Mouse (Mus musculus) CH12F3 (cell line): ENCODE results near the gene Olfr912.

Experiments used
- in situ Hi-C: fragments of 300-500 bp; cut with MboI; formaldehyde crosslinking; loops from 2 replicates; pipeline ENCODE4 v1.14.3; 2020; ENCODE audit warnings: low sequenced_read_pairs

The Olfr912 gene

DNA sequence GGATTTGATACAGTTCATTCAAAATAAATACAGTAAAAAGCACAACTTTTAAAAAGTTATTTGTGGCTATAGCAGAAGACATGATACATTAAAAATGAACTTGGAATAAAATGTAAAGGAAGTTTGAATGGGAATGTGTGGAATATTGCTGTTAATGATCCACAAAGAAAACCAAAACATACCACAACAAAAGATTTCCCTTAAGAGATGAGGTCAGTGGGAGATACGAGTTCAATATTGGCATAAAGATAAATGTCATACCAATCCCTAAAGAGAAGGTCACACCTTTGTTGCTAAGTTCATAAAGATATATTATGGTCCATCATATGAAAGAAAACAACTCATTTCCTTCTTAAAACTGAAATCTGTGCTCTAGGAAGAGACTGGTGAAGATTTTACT is at the start of gene Olfr912:
Olfr912 (plus strand) TSS at position 301 of the 400 bp plus-strand sequence.
- in situ Hi-C loops: no loop called here

DNA sequence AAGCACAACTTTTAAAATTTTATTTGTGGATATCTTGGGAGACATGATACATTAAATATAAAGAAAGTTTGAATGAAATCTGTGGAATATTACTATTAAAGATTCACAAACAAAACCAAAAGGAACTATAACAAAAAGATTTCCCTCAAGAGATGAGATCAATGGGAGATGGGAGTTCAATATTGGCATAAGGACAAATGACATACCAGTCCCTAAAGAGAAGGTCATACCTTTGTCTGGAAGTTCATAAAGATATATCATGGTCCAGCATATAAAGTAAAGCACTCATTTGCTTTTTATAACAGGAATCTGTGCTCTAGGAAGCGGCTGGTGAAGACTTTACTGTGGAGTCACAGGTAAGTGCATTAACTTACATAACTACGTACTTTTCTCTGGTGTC is 42.4 kb upstream of the Olfr912 start, which contains the start of gene Olfr910:
Olfr910 (plus strand) TSS at position 301 of the 400 bp plus-strand sequence.
- in situ Hi-C loops: no loop called here

DNA sequence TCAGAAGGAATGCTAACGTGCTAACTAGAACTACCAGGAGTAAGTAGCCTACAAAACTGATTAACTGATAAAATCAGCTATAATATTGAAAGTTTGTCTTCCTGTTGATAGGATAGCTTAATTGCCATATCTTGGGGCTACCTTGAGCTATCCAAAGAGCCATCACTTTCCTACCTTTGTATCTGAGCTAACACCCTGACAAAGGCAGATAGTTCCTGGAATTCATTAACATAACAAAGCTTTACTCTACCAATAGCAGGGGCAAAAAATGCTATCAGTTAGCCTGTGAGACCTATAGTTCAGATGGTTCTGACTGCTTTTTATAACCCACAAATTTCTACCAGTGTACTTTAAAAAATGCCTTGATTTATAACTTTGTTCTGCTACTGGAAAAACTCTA is 11.1 kb downstream of the Olfr912 start:
- in situ Hi-C loops: no loop called here

DNA sequence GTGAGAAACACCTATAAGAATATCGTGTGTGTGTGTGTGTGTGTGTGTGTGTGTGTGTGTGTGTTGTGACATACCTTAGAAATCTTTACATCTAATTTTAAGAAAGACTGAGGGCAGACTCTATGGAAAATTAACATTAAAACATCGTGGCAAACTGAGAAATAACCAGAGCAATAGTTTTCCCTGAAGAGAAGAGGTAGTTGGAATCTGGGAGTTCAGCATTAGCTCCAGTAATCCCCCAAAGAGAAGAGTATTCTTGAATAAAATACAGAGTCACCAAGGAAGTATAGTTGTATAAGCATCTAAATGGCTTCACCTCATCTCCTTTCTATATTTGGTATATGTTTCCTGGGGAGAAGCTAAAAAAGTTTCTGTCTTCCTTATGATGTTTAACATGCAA is 12.5 kb downstream of the Olfr912 start, which contains the start of gene Olfr913:
Olfr913 (plus strand) TSS at position 301 of the 400 bp plus-strand sequence.
- in situ Hi-C loops: no loop called here

DNA sequence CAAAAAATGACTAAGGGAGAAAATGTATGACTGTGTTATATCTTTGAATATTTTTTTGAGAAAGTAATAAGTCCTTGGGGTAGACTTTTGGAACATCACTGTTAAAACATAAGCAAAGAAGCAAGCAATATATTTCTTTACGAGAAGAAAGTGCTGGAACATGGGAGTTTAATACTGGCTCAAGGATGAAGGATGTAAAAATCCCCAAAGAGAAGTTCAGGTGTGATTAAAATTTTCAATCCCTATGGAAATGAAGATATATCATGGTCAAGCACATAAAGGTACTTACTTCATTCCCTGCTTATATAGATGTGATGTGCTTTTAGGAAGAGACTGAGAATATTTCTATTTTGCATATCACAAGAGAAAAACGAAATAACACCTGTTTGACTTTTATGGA is 24.8 kb downstream of the Olfr912 start, which contains the start of gene Olfr914:
Olfr914 (plus strand) TSS at position 301 of the 400 bp plus-strand sequence.
- in situ Hi-C loops: no loop called here

DNA sequence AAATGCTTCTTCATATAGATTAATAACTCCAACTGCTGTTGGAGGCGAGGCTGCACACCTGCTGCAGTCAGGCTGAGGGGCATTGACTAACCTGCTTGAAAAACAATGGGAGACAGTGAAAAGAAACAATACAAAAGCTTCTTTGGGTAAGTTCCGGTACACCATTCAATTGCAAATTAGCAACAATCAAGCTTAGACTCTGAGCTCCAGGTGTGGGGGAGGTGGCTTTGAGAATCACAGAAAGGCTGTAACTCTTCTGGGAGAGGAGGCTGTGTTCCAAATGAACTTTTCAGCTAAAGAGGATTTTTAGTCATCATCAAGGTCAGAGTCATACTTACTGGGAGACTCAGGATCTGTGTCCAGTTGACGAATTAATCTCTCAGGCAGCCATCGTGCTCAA is 52.4 kb downstream of the Olfr912 start:
- in situ Hi-C loops: no loop called here
